Mouse (Mus musculus): ENCODE results near the gene Dock7.

- TF ChIP-seq CTCF (IDR thresholded peaks at IDR 0.05; ENCODE audit: extremely low read depth, insufficient read length, insufficient replicate concordance, low read depth, low read length), result no peak
- TF ChIP-seq POLR2A (IDR thresholded peaks at IDR 0.05; ENCODE audit: low read depth, low read length), result no peak
Measured at GRCm38 (mm10) chr4:99111670-99112069, 9.0 kb downstream of the Dock7 start.
